In the genomic region with DNA sequence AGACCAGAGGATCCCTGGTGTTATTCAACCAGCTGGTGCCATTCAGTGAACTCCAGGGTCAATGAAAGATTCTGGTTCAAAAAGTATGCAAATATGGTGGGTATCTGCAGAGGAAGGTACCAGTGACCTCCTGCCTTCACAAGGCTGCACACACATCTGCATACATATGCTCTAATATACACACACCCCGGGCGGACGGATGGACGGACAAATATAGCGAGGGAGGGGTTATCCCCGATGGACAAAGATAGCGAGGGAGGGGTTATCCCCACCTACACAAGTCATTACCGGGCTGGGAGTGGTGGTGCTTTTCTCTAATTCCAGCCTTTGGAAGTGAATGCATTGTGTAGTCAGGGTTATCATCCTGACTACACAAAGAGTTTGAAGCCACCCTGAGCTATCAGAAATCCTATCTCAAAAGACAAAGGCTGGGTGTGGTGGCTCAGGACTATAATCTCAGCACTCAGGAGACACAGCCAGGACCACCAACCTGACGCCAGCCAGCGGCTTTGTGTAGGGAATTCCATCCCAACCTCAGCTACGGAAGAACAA, we compare ENCODE assay signal across 16 mouse cellular contexts. TPM values are rescaled to one million over a fixed set of nuclear protein-coding genes. Genes with fewer than 3 reads are reported as not detected.
"Had no signal": no experiment of that assay in that cellular context is flagged by ENCODE, and none has a peak within 500 bp of the region (broad histone marks: within the 10 kb centered on the region; RNA-seq: fewer than 3 reads in every experiment).

No protein-coding gene starts in this region.

- H3K36me3 ChIP-seq: lung, embryonic 15.5 days; midbrain, embryonic 13.5 days; midbrain, embryonic 15.5 days; neural tube, embryonic 12.5 days; stomach, embryonic 15.5 days had no signal

- DNase-seq: lung, adult 2 months; lung, postnatal 14 days; lung, postnatal 36 days; right cerebral cortex, postnatal 14 days; thymus, postnatal 14 days; thymus, postnatal 36 days had no signal

- H3K9me3 ChIP-seq: lung, embryonic 15.5 days; megakaryocyte, embryonic 14.5 days; midbrain, embryonic 13.5 days; midbrain, embryonic 15.5 days; neural tube, embryonic 12.5 days; stomach, embryonic 15.5 days had no signal

- H3K27ac ChIP-seq: lung, embryonic 15.5 days; macrophage; midbrain, embryonic 13.5 days; midbrain, embryonic 15.5 days; neural tube, embryonic 12.5 days; stomach, embryonic 15.5 days; stomach, postnatal 0 days had no signal

- H3K4me2 ChIP-seq: lung, embryonic 15.5 days; midbrain, embryonic 11.5 days; midbrain, embryonic 13.5 days; midbrain, embryonic 15.5 days; neural tube, embryonic 12.5 days; stomach, embryonic 15.5 days had no signal

- H3K9ac ChIP-seq: lung, embryonic 15.5 days; midbrain, embryonic 13.5 days; midbrain, embryonic 15.5 days; neural tube, embryonic 12.5 days; stomach, embryonic 15.5 days had no signal

- H3K4me3 ChIP-seq: lung, embryonic 15.5 days; megakaryocyte, embryonic 14.5 days; midbrain, embryonic 13.5 days; midbrain, embryonic 15.5 days; neural tube, embryonic 12.5 days; stomach, embryonic 15.5 days had no signal

- H3K4me1 ChIP-seq: midbrain, embryonic 13.5 days; midbrain, embryonic 15.5 days; stomach, embryonic 15.5 days had no signal

RNA-seq across cellular contexts. Expression of gene Srcin1, which starts 59.6 kb away (rescaled TPM):
- total RNA-seq: megakaryocyte progenitor cell, adult 5-6 weeks had no signal
